Mouse (Mus musculus) frontal cortex, postnatal 10 days (tissue): ENCODE measurements around the gene Zfp108.
A peak's percentile ranks its signal among the peaks of the same experiment; 100 is the strongest.

Experiments used
- DNase-seq, 2 experiments: peaks; one replicate each; pipeline ENCODE4 v3.0.0; 2022; ENCODE audit warnings: low spot score in 2 of 2, mixed read lengths in 1 of 2

Zfp108 gene

GRCm38 (mm10) chr7:24286090-24286489, 31.5 kb downstream of the Zfp108 start:
- DNase-seq: no peak

GRCm38 (mm10) chr7:24286916-24287315, 32.3 kb downstream of the Zfp108 start:
- no peak for DNase-seq

GRCm38 (mm10) chr7:24287670-24288069, 33.1 kb downstream of the Zfp108 start:
- no peak for DNase-seq

- DNase-seq: no peak
These were observed 33.9 kb downstream of the Zfp108 start for GRCm38 (mm10) chr7:24288512-24288911.

GRCm38 (mm10) chr7:24290106-24290693, 35.6 kb downstream of the Zfp108 start:
- no peak for DNase-seq

GRCm38 (mm10) chr7:24291387-24292090, 36.9 kb downstream of the Zfp108 start:
- DNase-seq: no peak

GRCm38 (mm10) chr7:24293061-24293851, 38.7 kb downstream of the Zfp108 start:
- DNase-seq: no peak

GRCm38 (mm10) chr7:24294763-24295162, 40.2 kb downstream of the Zfp108 start:
- DNase-seq: no peak

- DNase-seq: no peak
These were observed 40.8 kb downstream of the Zfp108 start for GRCm38 (mm10) chr7:24295376-24295775.

GRCm38 (mm10) chr7:24296386-24296785, 41.8 kb downstream of the Zfp108 start:
- no peak for DNase-seq

GRCm38 (mm10) chr7:24297361-24298095, 42.9 kb downstream of the Zfp108 start:
- DNase-seq: no peak

GRCm38 (mm10) chr7:24298635-24298972, 44.0 kb downstream of the Zfp108 start:
- DNase-seq: no peak

GRCm38 (mm10) chr7:24298973-24299708, 44.5 kb downstream of the Zfp108 start:
- peak; percentile 86 to 87 for DNase-seq

- DNase-seq: no peak
These were observed 45.4 kb downstream of the Zfp108 start for GRCm38 (mm10) chr7:24299823-24300481.

- DNase-seq: no peak
These were observed 46.2 kb downstream of the Zfp108 start, which contains the start of gene Zfp61 for GRCm38 (mm10) chr7:24300771-24301282. Zfp61 (minus strand) TSS chr7:24301232.
